Mouse (Mus musculus) myocyte (in vitro differentiated cells): ENCODE results near the gene Ubac2.

Source experiments
- CEBPB ChIP-seq: IDR thresholded peaks from 2 replicates; pipeline ENCODE4 v1.6.1; 2011; ENCODE audit warnings: mild to moderate bottlenecking, moderate library complexity; ENCODE audit not compliant: poor library complexity, insufficient read depth, severe bottlenecking
- E2F4 ChIP-seq: IDR thresholded peaks from one replicate; pipeline ENCODE4 v1.6.1; 2011; ENCODE audit warnings: mild to moderate bottlenecking, control low read depth, moderate library complexity; ENCODE audit not compliant: insufficient read depth
- MAX ChIP-seq: IDR thresholded peaks from one replicate; pipeline ENCODE4 v1.6.1; 2011; ENCODE audit warnings: low read depth, mild to moderate bottlenecking, control low read depth
- MYOD1 ChIP-seq, 3 experiments: IDR thresholded peaks; one replicate each; pipeline ENCODE4 v1.6.1; 2011; ENCODE audit warnings: control low read depth in 2 of 3, low read depth in 2 of 3, mild to moderate bottlenecking in 2 of 3, moderate library complexity in 1 of 3; ENCODE audit not compliant: insufficient read length in 2 of 3, control insufficient read depth in 1 of 3
- MYOG ChIP-seq, 3 experiments: IDR thresholded peaks; one replicate each; pipeline ENCODE4 v1.6.1; 2011; ENCODE audit warnings: control low read depth in 2 of 3, low read depth in 2 of 3, mild to moderate bottlenecking in 2 of 3; ENCODE audit not compliant: insufficient read length in 2 of 3, control insufficient read depth in 1 of 3, insufficient read depth in 1 of 3
- POLR2A ChIP-seq: IDR thresholded peaks from one replicate; pipeline ENCODE4 v1.6.1; 2011; ENCODE audit warnings: low read depth, mild to moderate bottlenecking, control low read depth, moderate library complexity; ENCODE audit not compliant: insufficient read length
- POLR2AphosphoS2 ChIP-seq: IDR thresholded peaks from one replicate; pipeline ENCODE4 v1.6.1; 2011; ENCODE audit warnings: low read depth, control low read depth; ENCODE audit not compliant: insufficient read length
- REST ChIP-seq: IDR thresholded peaks from one replicate; pipeline ENCODE4 v1.6.1; 2011; ENCODE audit warnings: mild to moderate bottlenecking, control low read depth, moderate library complexity; ENCODE audit not compliant: insufficient read depth, insufficient read length
- SRF ChIP-seq: IDR thresholded peaks from one replicate; pipeline ENCODE4 v1.6.1; 2011; ENCODE audit warnings: low read depth; ENCODE audit not compliant: control insufficient read depth, insufficient read length
- USF1 ChIP-seq: IDR thresholded peaks from one replicate; pipeline ENCODE4 v1.6.1; 2011; ENCODE audit warnings: low read depth, mild to moderate bottlenecking, control low read depth, moderate library complexity

GRCm38 (mm10) chr14:121829816-121830442 lies 48.5 kb upstream of the Ubac2 start:
- TF ChIP-seq MYOD1 (IDR thresholded peaks at IDR 0.05; ENCODE audit: control insufficient read depth in 1 of 3, insufficient read length in 2 of 3, low read depth in 2 of 3) (no peak), POLR2A (no peak), E2F4 (no peak), REST (no peak), MAX (no peak), USF1 (no peak), SRF (no peak), MYOG (IDR thresholded peaks at IDR 0.05; ENCODE audit: control insufficient read depth in 1 of 3, insufficient read depth in 1 of 3, insufficient read length in 2 of 3, low read depth in 2 of 3) (no peak), POLR2AphosphoS2 (no peak), CEBPB (no peak)
